Mouse (Mus musculus): ENCODE results near the gene Fam107a. TPM values are rescaled to one million over a fixed set of nuclear protein-coding genes. Genes with fewer than 3 reads are reported as not detected.
A peak's percentile ranks its signal among the peaks of the same experiment; 100 is the strongest.

Gene Fam107a
- polyA plus RNA-seq, 1 experiment from 2014 or later = 0.15 TPM

DNA sequence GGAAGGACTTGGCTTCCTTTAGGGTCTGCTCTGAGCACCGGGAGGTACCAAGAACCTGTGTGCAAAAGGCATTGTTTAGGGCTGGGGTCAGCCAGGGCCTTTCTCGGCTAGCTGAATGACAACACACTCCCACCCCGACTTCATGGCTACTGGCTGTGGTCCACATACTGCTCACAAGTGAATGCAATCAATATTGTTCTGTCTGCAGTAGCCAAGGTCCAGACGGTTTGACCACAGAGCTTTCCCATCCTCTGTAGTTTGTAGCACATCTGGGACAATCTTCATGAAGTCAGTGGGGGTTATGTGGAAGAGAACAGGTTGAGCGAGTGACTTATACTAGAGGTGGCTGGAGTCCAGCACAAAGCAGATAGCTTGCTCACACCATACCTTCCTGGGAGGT is 60.9 kb downstream of the Fam107a start:
- H3K4me1 ChIP-seq (ENCODE audit: control insufficient read depth, insufficient read depth, low read length) = no peaks in the 10 kb centered on the region
- no peak overlapping the region for H3K4me3 ChIP-seq (ENCODE audit: low read depth, low read length)
- H3K9ac ChIP-seq (ENCODE audit: low read length) = no peak overlapping the region
- H3K4me2 ChIP-seq (ENCODE audit: low read length) = no peak overlapping the region
- no peak overlapping the region for H3K27ac ChIP-seq (ENCODE audit: low read depth, low read length)
- H3K9me3 ChIP-seq (replicated peaks; ENCODE audit: control insufficient read depth, low read length) = no peaks in the 10 kb centered on the region
- no peaks in the 10 kb centered on the region for H3K36me3 ChIP-seq (ENCODE audit: control insufficient read depth, insufficient read depth, low read length)
- ATAC-seq = no peak
- H3K27me3 ChIP-seq (replicated peaks; ENCODE audit: control insufficient read depth, insufficient read depth, low read length) = no peaks in the 10 kb centered on the region
- 74% methylated on average over 5 of the region's 5 CpGs for WGBS
- no peak for DNase-seq (ENCODE audit: low spot score)

DNA sequence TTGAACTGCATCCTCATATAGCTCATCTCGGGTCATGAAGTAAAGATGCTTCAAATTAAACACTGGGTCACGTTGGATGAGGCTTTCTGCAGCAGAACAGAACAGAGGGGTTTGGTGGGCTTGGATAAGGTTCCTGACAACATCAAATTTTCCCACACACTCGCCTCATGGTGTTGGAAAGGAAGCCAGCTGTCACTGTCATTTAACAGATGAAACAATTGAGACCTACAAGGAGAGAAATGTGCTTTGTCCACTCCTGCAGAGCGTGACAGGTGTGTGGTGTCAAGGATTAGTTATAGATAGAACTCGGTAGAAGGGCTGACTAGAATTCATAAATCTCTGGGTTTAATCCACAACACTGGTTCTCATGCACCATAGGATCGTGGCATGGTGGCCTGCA is 61.8 kb downstream of the Fam107a start:
- Histone ChIP-seq H3K9me3 (replicated peaks; ENCODE audit: control insufficient read depth, low read length) (no peaks in the 10 kb centered on the region), H3K36me3 (ENCODE audit: control insufficient read depth, insufficient read depth, low read length) (no peaks in the 10 kb centered on the region), H3K4me3 (ENCODE audit: low read depth, low read length) (no peak overlapping the region), H3K4me1 (ENCODE audit: control insufficient read depth, insufficient read depth, low read length) (no peaks in the 10 kb centered on the region), H3K27me3 (replicated peaks; ENCODE audit: control insufficient read depth, insufficient read depth, low read length) (no peaks in the 10 kb centered on the region), H3K27ac (ENCODE audit: low read depth, low read length) (no peak overlapping the region), H3K4me2 (ENCODE audit: low read length) (no peak overlapping the region), H3K9ac (ENCODE audit: low read length) (no peak overlapping the region)
- 78% methylated on average over 6 of the region's 6 CpGs for WGBS
- DNase-seq (ENCODE audit: low spot score) (no peak), ATAC-seq (no peak)

DNA sequence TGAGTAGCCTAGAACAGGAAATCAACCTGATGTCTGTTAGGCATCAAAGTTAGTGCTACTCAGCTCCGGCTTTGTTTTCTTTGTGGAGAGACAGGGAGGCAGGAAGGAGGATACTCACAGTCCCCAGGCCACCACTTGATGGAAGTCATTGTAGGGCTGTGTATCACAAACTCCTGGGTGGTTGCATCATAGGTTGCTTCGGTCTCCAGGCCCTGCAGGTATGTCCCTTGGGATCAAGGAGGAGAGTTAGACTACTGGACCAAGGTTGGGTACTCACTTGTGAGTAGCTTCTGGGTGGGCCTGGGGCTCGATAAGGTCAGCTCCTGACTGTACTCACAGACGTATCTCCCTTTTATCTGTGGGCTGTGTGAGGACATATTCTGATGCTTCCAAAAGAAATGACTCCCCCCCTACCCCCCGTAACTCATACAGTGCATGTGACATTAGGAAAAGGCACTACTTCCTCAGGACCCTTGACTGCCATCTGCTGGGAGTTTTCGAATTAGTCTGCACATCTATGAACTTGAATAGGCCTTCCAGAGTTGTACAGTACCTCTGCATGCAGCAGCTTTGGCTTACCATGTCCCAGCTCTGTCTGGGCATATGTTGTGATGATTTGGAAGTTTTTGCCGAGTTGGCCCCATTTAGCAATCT is 62.6 kb downstream of the Fam107a start:
- no peaks in the 10 kb centered on the region for H3K27me3 ChIP-seq (replicated peaks; ENCODE audit: control insufficient read depth, insufficient read depth, low read length)
- no peak overlapping the region for H3K4me2 ChIP-seq (ENCODE audit: low read length)
- no peaks in the 10 kb centered on the region for H3K4me1 ChIP-seq (ENCODE audit: control insufficient read depth, insufficient read depth, low read length)
- DNase-seq (ENCODE audit: low spot score) (peak; percentile 77), ATAC-seq (peak; percentile 62)
- H3K9me3 ChIP-seq (replicated peaks; ENCODE audit: control insufficient read depth, low read length) = no peaks in the 10 kb centered on the region
- no peak overlapping the region for H3K27ac ChIP-seq (ENCODE audit: low read depth, low read length)
- 72% methylated on average over 7 of the region's 7 CpGs for WGBS
- no peak overlapping the region for H3K9ac ChIP-seq (ENCODE audit: low read length)
- H3K4me3 ChIP-seq (ENCODE audit: low read depth, low read length) = no peak overlapping the region
- no peaks in the 10 kb centered on the region for H3K36me3 ChIP-seq (ENCODE audit: control insufficient read depth, insufficient read depth, low read length)

DNA sequence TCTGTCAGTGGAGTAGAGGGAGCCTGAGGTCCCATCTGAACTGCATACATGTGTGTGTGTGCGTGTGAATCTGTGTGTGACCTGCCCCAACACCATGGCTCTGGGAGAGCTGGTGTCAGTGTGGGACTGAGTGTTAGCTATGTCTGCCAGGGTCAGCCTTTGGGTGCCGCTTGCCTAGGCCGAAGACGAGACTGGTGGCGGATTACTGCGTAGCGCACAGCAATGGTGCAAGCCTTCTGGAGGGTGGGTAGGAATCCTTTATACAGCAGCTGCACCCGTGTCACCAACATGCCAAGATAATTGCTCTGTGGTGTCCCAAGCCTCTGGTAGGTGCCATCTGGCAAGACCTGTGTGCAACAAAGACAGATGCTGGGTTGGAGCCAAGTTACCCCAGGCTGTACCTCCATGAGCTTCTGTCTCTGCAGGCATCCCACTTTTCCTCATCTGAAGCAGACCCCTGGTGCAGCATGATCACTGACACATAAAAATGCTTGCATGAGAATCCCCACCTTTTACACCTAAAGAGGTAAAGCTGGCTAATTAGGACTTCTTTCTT is 66.4 kb downstream of the Fam107a start:
- Histone ChIP-seq H3K36me3 (ENCODE audit: control insufficient read depth, insufficient read depth, low read length) (no peaks in the 10 kb centered on the region), H3K4me1 (ENCODE audit: control insufficient read depth, insufficient read depth, low read length) (no peaks in the 10 kb centered on the region), H3K27me3 (replicated peaks; ENCODE audit: control insufficient read depth, insufficient read depth, low read length) (no peaks in the 10 kb centered on the region), H3K9me3 (replicated peaks; ENCODE audit: control insufficient read depth, low read length) (no peaks in the 10 kb centered on the region), H3K4me2 (ENCODE audit: low read length) (no peak overlapping the region), H3K4me3 (ENCODE audit: low read depth, low read length) (no peak overlapping the region), H3K27ac (ENCODE audit: low read depth, low read length) (no peak overlapping the region), H3K9ac (ENCODE audit: low read length) (no peak overlapping the region)
- 86% methylated on average over 8 of the region's 8 CpGs for WGBS
- DNase-seq (ENCODE audit: low spot score) (no peak), ATAC-seq (no peak)

DNA sequence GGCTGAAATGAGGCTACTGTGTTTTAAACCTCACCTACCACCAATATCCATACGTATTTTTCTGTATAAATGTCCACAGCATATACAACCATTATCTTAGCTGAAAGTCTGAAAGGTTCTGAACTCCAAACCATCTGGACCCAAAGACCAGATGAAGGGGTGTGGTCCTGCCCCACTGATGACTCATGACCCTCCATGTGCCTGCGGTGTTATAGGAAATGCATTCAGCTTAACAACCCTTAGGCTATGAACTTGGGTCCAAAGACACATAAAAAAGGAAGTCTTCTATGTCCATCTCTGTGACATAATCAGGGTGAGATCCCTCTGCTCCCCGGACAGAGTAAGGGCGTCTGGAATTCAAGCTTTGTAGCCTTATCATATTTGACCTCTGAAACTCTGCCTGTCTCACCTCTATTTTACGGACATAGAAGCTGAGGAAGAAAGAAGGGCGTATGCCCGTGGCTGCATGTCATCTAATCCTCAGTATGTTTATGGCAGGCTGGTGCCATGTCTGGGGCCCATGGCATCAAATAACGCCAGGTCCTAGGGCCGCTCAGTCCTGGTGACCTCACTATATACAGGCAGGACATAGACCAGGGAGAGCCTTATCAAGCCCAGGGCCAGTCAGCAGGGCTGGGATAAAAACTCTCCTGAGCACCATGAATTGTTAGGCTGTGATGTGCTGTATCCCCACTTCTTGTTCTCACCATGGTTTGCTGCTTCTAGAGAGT is 67.5 kb downstream of the Fam107a start:
- WGBS = 90% methylated on average over 9 of the region's 9 CpGs
- Histone ChIP-seq H3K4me3 (ENCODE audit: low read depth, low read length) (no peak overlapping the region), H3K36me3 (ENCODE audit: control insufficient read depth, insufficient read depth, low read length) (no peaks in the 10 kb centered on the region), H3K4me1 (ENCODE audit: control insufficient read depth, insufficient read depth, low read length) (no peaks in the 10 kb centered on the region), H3K9me3 (replicated peaks; ENCODE audit: control insufficient read depth, low read length) (no peaks in the 10 kb centered on the region), H3K4me2 (ENCODE audit: low read length) (no peak overlapping the region), H3K9ac (ENCODE audit: low read length) (no peak overlapping the region), H3K27ac (ENCODE audit: low read depth, low read length) (no peak overlapping the region), H3K27me3 (replicated peaks; ENCODE audit: control insufficient read depth, insufficient read depth, low read length) (no peaks in the 10 kb centered on the region)
- ATAC-seq = no peak
- no peak for DNase-seq (ENCODE audit: low spot score)

DNA sequence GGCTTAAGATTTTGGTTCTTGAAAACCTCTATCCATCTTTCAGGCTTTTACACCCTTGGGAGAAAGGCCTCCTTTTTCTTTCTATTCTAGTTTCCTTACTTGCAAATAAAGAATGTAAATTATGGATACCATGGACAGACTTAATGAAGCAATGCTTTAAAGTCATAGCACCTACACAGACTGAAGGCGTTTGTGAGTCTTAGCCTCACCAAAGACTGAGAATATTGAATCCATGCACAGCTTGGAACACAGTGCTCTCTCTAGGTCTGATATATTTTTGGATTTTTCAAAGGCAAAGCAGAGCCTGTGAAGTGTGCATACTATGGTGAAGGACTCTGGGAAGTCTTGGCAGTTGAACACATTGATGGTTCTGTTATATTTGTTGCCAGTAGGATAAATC is 68.6 kb downstream of the Fam107a start:
- DNase-seq (ENCODE audit: low spot score) (no peak), ATAC-seq (no peak)
- Histone ChIP-seq H3K4me2 (ENCODE audit: low read length) (no peak overlapping the region), H3K9ac (ENCODE audit: low read length) (no peak overlapping the region), H3K4me3 (ENCODE audit: low read depth, low read length) (no peak overlapping the region), H3K36me3 (ENCODE audit: control insufficient read depth, insufficient read depth, low read length) (no peaks in the 10 kb centered on the region), H3K27ac (ENCODE audit: low read depth, low read length) (no peak overlapping the region), H3K9me3 (replicated peaks; ENCODE audit: control insufficient read depth, low read length) (no peaks in the 10 kb centered on the region), H3K4me1 (ENCODE audit: control insufficient read depth, insufficient read depth, low read length) (no peaks in the 10 kb centered on the region), H3K27me3 (replicated peaks; ENCODE audit: control insufficient read depth, insufficient read depth, low read length) (no peaks in the 10 kb centered on the region)
- WGBS = 89% methylated on average over 1 of the region's 1 CpGs

DNA sequence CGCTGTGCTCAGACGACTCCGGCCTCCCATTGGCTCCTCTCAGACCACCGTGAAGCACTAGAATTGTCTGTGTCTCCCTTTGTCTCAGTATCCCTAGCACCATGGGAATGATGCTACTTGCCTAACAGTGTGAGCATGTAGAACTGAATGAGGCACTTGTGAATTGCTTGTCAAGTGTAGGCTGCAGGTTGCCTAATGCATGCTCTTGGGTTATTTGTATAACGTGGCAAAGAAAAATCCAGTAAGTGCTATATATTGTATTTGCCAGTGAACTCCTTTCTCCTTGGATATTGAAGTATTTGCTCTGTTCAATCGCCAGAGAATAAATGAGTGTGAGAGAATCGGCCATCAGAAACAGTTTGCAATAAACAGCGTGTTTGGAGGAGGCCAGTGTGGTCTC is 70.9 kb downstream of the Fam107a start:
- ATAC-seq = no peak
- 86% methylated on average over 8 of the region's 8 CpGs for WGBS
- H3K9me3 ChIP-seq (replicated peaks; ENCODE audit: control insufficient read depth, low read length) = no peaks in the 10 kb centered on the region

More for the DNA sequence above, 70.9 kb downstream of the Fam107a start:
- Histone ChIP-seq H3K27me3 (replicated peaks; ENCODE audit: control insufficient read depth, insufficient read depth, low read length) (no peaks in the 10 kb centered on the region), H3K36me3 (ENCODE audit: control insufficient read depth, insufficient read depth, low read length) (no peaks in the 10 kb centered on the region), H3K9ac (ENCODE audit: low read length) (no peak overlapping the region), H3K4me2 (ENCODE audit: low read length) (no peak overlapping the region), H3K27ac (ENCODE audit: low read depth, low read length) (no peak overlapping the region), H3K4me1 (ENCODE audit: control insufficient read depth, insufficient read depth, low read length) (no peaks in the 10 kb centered on the region), H3K4me3 (ENCODE audit: low read depth, low read length) (no peak overlapping the region)
- DNase-seq (ENCODE audit: low spot score) = no peak

Measured in forebrain, embryonic 14.5 days (tissue).